Mouse (Mus musculus) midbrain, embryonic 13.5 days (tissue): ENCODE data around the gene Tmprss9. TPM values are rescaled to one million over a fixed set of nuclear protein-coding genes. Genes with fewer than 3 reads are reported as not detected.
A peak's percentile ranks its signal among the peaks of the same experiment; 100 is the strongest.

Experiments
- ATAC-seq: fragments of 200-750 bp; cut with Nextera tagmentation; 2 replicates; pipeline ENCODE4 v1.8.0; 2017; ENCODE audit warnings: mild to moderate bottlenecking, moderate TSS enrichment, moderate library complexity
- H3K27ac ChIP-seq: fragments of 300-500 bp; sonication (generic); 2 replicates; pipeline ENCODE4 v1.5.1; 2015; ENCODE audit warnings: inconsistent platforms, mild to moderate bottlenecking, moderate library complexity
- H3K27me3 ChIP-seq: fragments of 300-500 bp; sonication (generic); 2 replicates; pipeline ENCODE4 v1.6.1; 2015; ENCODE audit warnings: mild to moderate bottlenecking, inconsistent platforms
- H3K36me3 ChIP-seq: fragments of 300-500 bp; sonication (generic); 2 replicates; pipeline ENCODE4 v1.6.1; 2015; ENCODE audit warnings: mild to moderate bottlenecking, inconsistent platforms
- H3K4me1 ChIP-seq: fragments of 300-500 bp; sonication (generic); replicated peaks from 2 replicates; pipeline ENCODE4 v1.6.1; 2015; ENCODE audit warnings: inconsistent platforms
- H3K4me2 ChIP-seq: fragments of 300-500 bp; sonication (generic); replicated peaks from 2 replicates; pipeline ENCODE4 v1.6.1; 2015; ENCODE audit warnings: moderate library complexity, mild to moderate bottlenecking, inconsistent platforms
- H3K4me3 ChIP-seq: fragments of 300-500 bp; sonication (generic); replicated peaks from 2 replicates; pipeline ENCODE4 v1.5.1; 2015; ENCODE audit warnings: mild to moderate bottlenecking, inconsistent platforms
- H3K9ac ChIP-seq: fragments of 300-500 bp; sonication (generic); replicated peaks from 2 replicates; pipeline ENCODE4 v1.6.1; 2015; ENCODE audit warnings: mild to moderate bottlenecking, inconsistent platforms
- H3K9me3 ChIP-seq: fragments of 300-500 bp; sonication (generic); 2 replicates; pipeline ENCODE4 v1.6.1; 2016; ENCODE audit warnings: mild to moderate bottlenecking, inconsistent platforms
- WGBS: fragments of 180-500 bp; shearing (Covaris S2); methylation state at CpG from one replicate; pipeline ENCODE4 v1.1.7; 2015; 5-methylcytosine and 5-hydroxymethylcytosine counted together
- polyA plus RNA-seq: library from polyadenylated mRNA; unstranded; fragments of >200 nt; fragmentation: Nextera tagmentation; extraction: Ambion mirVana; gene quantifications from 2 replicates; pipeline ENCODE4 v1.2.1, GENCODE M21; 2015

The Tmprss9 gene
- polyA plus RNA-seq, 1 experiment from 2014 or later = 0.31 TPM

- ATAC-seq = no peak
- H3K27ac ChIP-seq = no peak overlapping the region
- 0 out of 2 replicates have a peak overlapping the region, but pooled peaks have one; percentile 21 for H3K9ac ChIP-seq
- H3K4me1 ChIP-seq = peaks cover 48% of the 10 kb centered on the region
- H3K4me3 ChIP-seq = no peak overlapping the region
- WGBS = 74% methylated on average over 1 of the region's 1 CpGs
- peaks cover 25% of the 10 kb centered on the region for H3K36me3 ChIP-seq
- no peaks in the 10 kb centered on the region for H3K9me3 ChIP-seq
- H3K4me2 ChIP-seq = 0 out of 2 replicates have a peak overlapping the region, but pooled peaks have one; percentile 2
- peaks cover 17% of the 10 kb centered on the region for H3K27me3 ChIP-seq
Observed at GRCm38 (mm10) chr10:80829359-80830278, 42.0 kb upstream of the Tmprss9 start.

GRCm38 (mm10) chr10:80831136-80831535 lies 40.5 kb upstream of the Tmprss9 start:
- peaks cover 32% of the 10 kb centered on the region for H3K27me3 ChIP-seq
- peaks cover 25% of the 10 kb centered on the region for H3K36me3 ChIP-seq
- no peak overlapping the region for H3K4me2 ChIP-seq
- H3K9me3 ChIP-seq = no peaks in the 10 kb centered on the region
- H3K4me3 ChIP-seq = no peak overlapping the region
- 3% methylated on average over 9 of the region's 9 CpGs for WGBS
- no peak overlapping the region for H3K9ac ChIP-seq
- H3K27ac ChIP-seq = 0 out of 2 replicates have a peak overlapping the region, but pooled peaks have one; percentile 14
- no peak for ATAC-seq
- H3K4me1 ChIP-seq = peaks cover 58% of the 10 kb centered on the region

GRCm38 (mm10) chr10:80832818-80833217 lies 38.8 kb upstream of the Tmprss9 start:
- Histone ChIP-seq H3K4me2 (no peak overlapping the region), H3K4me1 (peaks cover 54% of the 10 kb centered on the region), H3K36me3 (peaks cover 25% of the 10 kb centered on the region), H3K4me3 (no peak overlapping the region), H3K27ac (no peak overlapping the region), H3K27me3 (peaks cover 42% of the 10 kb centered on the region), H3K9me3 (no peaks in the 10 kb centered on the region), H3K9ac (no peak overlapping the region)
- 30% methylated on average over 7 of the region's 7 CpGs for WGBS
- no peak for ATAC-seq

GRCm38 (mm10) chr10:80835617-80836016 lies 36.0 kb upstream of the Tmprss9 start:
- peak; percentile 31; the same call in 1 of the 2 replicates for ATAC-seq

GRCm38 (mm10) chr10:80836949-80837379 lies 34.7 kb upstream of the Tmprss9 start:
- H3K9me3 ChIP-seq = no peaks in the 10 kb centered on the region
- H3K4me1 ChIP-seq = peaks cover 29% of the 10 kb centered on the region
- H3K9ac ChIP-seq = no peak overlapping the region
- 53% methylated on average over 7 of the region's 7 CpGs for WGBS
- H3K27ac ChIP-seq = no peak overlapping the region
- H3K36me3 ChIP-seq = no peaks in the 10 kb centered on the region
- no peak overlapping the region for H3K4me2 ChIP-seq
- H3K27me3 ChIP-seq = peaks cover 51% of the 10 kb centered on the region
- no peak overlapping the region for H3K4me3 ChIP-seq
- no peak for ATAC-seq

More at GRCm38 (mm10) chr10:80835617-80836016, 36.0 kb upstream of the Tmprss9 start:
- Histone ChIP-seq H3K4me2 (peak overlapping the region; percentile 1; the same call in 1 of the 2 replicates), H3K9me3 (no peaks in the 10 kb centered on the region), H3K36me3 (peaks cover 4% of the 10 kb centered on the region; the same call in 1 of the 2 replicates), H3K9ac (peak overlapping the region; percentile 32), H3K4me1 (peaks cover 38% of the 10 kb centered on the region), H3K27ac (no peak overlapping the region), H3K4me3 (0 out of 2 replicates have a peak overlapping the region, but pooled peaks have one; percentile 1), H3K27me3 (peaks cover 42% of the 10 kb centered on the region)
- WGBS = 51% methylated on average over 30 of the region's 30 CpGs

- H3K9me3 ChIP-seq = no peaks in the 10 kb centered on the region
- no peaks in the 10 kb centered on the region for H3K36me3 ChIP-seq
- no peak for ATAC-seq
- 21% methylated on average over 2 of the region's 2 CpGs for WGBS
- no peak overlapping the region for H3K4me3 ChIP-seq
- no peak overlapping the region for H3K9ac ChIP-seq
- no peak overlapping the region for H3K27ac ChIP-seq
- no peak overlapping the region for H3K4me2 ChIP-seq
- peaks cover 59% of the 10 kb centered on the region for H3K27me3 ChIP-seq
- H3K4me1 ChIP-seq = peaks cover 22% of the 10 kb centered on the region
Observed at GRCm38 (mm10) chr10:80837827-80838226, 33.8 kb upstream of the Tmprss9 start.

- Histone ChIP-seq H3K27me3 (peaks cover 61% of the 10 kb centered on the region), H3K36me3 (no peaks in the 10 kb centered on the region), H3K27ac (no peak overlapping the region), H3K4me1 (peaks cover 21% of the 10 kb centered on the region), H3K4me3 (no peak overlapping the region), H3K9ac (no peak overlapping the region), H3K9me3 (no peaks in the 10 kb centered on the region), H3K4me2 (no peak overlapping the region)
- ATAC-seq = no peak
- WGBS = 68% methylated on average over 2 of the region's 2 CpGs
Observed at GRCm38 (mm10) chr10:80838346-80838912, 33.2 kb upstream of the Tmprss9 start.

DNA sequence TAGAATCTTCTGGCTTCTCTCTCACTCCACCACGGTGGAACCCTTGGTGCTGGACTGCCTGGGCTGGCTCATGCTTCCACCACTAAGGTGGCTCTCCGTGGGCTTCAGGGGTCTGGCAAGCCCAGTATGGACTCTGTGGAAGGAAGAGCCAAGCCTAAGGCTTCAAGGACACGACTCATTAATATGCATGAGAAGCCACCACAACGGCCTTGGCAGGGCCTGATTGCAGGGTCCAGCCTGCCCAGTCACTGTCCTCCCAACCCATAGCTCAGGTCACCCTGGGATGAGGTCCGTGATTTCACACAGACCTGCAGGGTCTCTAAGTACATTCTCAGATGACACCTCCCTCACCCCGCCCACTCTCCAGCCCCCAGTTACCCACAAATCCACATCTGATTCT lies 31.8 kb upstream of the Tmprss9 start:
- Histone ChIP-seq H3K4me2 (no peak overlapping the region), H3K4me3 (no peak overlapping the region), H3K27me3 (peaks cover 61% of the 10 kb centered on the region), H3K9ac (no peak overlapping the region), H3K27ac (no peak overlapping the region), H3K4me1 (peaks cover 31% of the 10 kb centered on the region), H3K36me3 (no peaks in the 10 kb centered on the region), H3K9me3 (no peaks in the 10 kb centered on the region)
- WGBS = 60% methylated on average over 6 of the region's 6 CpGs
- no peak for ATAC-seq

GRCm38 (mm10) chr10:80841685-80842084 lies 30.0 kb upstream of the Tmprss9 start:
- H3K36me3 ChIP-seq = no peaks in the 10 kb centered on the region
- H3K4me1 ChIP-seq = peaks cover 21% of the 10 kb centered on the region
- peaks cover 57% of the 10 kb centered on the region for H3K27me3 ChIP-seq
- H3K27ac ChIP-seq = no peak overlapping the region
- H3K9me3 ChIP-seq = no peaks in the 10 kb centered on the region
- no peak overlapping the region for H3K4me3 ChIP-seq
- no peak for ATAC-seq
- 88% methylated on average over 2 of the region's 2 CpGs for WGBS
- H3K9ac ChIP-seq = no peak overlapping the region
- H3K4me2 ChIP-seq = no peak overlapping the region

GRCm38 (mm10) chr10:80842334-80842733 lies 29.3 kb upstream of the Tmprss9 start:
- Histone ChIP-seq H3K9me3 (no peaks in the 10 kb centered on the region), H3K27me3 (peaks cover 53% of the 10 kb centered on the region), H3K4me3 (no peak overlapping the region), H3K27ac (no peak overlapping the region), H3K9ac (no peak overlapping the region), H3K4me1 (peaks cover 21% of the 10 kb centered on the region), H3K4me2 (no peak overlapping the region), H3K36me3 (no peaks in the 10 kb centered on the region)
- WGBS = 83% methylated on average over 15 of the region's 15 CpGs
- no peak for ATAC-seq

- Histone ChIP-seq H3K36me3 (no peaks in the 10 kb centered on the region), H3K4me1 (peaks cover 19% of the 10 kb centered on the region), H3K4me2 (peak overlapping the region; percentile 78), H3K9ac (peak overlapping the region; percentile 74), H3K27ac (no peak overlapping the region), H3K4me3 (peak overlapping the region; percentile 48), H3K27me3 (peaks cover 53% of the 10 kb centered on the region), H3K9me3 (no peaks in the 10 kb centered on the region)
- whole genome bisulfite sequencing = 8% methylated on average over 32 of the region's 32 CpGs
- 0 out of 2 replicates have a peak, but pooled peaks have one; percentile 28 for ATAC-seq
Observed at GRCm38 (mm10) chr10:80843087-80843930, 28.3 kb upstream of the Tmprss9 start.
